Mouse (Mus musculus): ENCODE measurements at regions not wholly inside any gene's neighbourhood (a gene's known extent, or its start where the extent isn't known, plus 50 kb on each side); places are given as distances from the start of the nearest gene placed in this dataset.

DNA sequence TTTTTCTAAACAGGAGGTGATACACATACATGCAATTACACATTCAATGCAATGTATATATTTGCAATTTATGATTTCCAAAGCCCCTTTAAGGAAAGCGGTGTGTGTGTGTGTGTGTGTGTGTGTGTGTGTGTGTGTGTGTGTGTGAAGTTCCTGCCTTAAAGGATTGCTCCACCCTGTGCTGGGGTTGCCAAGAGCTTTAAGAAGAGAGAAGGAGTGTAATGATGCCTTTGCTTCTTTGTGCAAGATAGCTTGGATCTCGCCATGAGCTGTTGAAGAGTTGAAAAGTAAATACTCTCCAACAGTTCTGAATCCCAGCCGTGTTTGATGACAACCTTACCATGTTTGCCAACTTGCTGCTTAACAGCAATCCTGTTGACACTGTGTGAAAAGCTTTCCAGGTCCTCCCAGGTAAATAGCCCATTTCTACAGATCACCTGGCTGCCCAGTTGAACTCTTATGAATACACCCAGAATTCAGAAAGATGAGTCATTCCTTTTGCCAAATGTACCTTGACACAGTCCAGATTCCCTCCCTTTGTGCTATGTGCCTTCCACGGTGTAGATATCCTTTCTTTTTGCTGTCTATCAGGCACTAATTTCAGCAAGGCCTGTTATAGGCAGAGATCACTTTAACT is 216.3 kb downstream of the Ikzf2 start:
- DNase-seq (ENCODE audit: low spot score): no peak

- no peak for DNase-seq (ENCODE audit: low spot score)
These were observed 217.7 kb downstream of the Ikzf2 start for GRCm38 (mm10) chr1:69469158-69469901.

DNA sequence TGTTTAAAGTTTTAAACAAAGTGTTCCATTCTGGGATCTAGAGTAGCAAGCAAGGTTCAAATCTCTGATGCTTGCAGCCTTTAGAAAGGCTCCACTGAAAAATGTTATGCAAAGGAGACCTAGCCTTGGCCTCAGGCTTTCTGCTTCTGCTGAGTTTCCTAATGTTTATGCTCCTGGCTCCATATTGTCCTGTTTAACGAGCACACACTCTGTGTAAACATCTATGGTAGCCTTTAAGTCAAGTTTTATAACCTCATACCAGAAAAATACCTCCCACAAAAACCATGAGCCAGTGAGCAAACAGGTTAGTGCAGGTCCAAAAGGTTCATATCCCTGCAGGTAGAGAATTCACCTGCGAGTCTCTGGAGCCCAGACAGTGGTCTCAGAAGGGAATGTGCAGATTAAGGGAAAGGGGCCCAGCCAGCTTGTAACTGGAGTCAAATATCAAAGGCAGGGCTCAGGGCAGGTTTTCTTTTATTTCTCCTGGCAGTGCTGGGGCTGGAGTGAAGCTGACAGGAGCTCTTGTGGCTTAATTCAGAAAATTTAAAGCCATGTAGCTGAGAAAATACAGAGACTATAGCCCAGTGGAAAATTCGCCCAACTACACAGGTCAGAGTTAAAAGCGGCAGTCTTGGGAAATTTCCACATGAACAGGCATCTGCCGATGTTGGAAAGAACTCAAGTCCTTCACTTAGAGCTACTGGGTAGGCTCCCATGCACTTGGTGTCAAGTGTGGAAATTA is 220.3 kb downstream of the Ikzf2 start:
- DNase-seq (ENCODE audit: low spot score): no peak

GRCm38 (mm10) chr1:69461191-69461590 is 225.9 kb downstream of the Ikzf2 start:
- DNase-seq (ENCODE audit: low spot score): no peak

DNA sequence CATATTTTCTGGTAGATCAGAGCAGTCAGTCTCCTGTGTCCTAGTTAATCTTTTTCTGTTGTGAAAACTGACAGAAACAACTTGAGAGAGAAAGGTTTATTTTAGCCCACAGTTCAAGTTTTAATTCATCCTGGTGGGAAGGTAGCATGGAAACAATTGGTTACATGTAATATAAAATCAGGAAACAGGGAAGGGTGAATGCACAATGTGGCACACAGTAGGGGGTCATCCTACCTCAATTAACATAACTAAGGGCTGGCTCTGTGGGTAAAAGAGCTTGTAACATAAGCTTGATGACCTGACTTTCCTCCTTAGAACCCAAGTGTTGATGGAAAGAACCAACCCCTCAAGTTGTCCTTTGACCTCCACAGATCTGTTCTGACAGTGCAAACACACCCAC is 227.1 kb downstream of the Ikzf2 start:
- no peak for DNase-seq (ENCODE audit: low spot score)

- no peak for DNase-seq (ENCODE audit: low spot score)
These were observed 229.6 kb downstream of the Ikzf2 start for GRCm38 (mm10) chr1:69457471-69457870.

DNA sequence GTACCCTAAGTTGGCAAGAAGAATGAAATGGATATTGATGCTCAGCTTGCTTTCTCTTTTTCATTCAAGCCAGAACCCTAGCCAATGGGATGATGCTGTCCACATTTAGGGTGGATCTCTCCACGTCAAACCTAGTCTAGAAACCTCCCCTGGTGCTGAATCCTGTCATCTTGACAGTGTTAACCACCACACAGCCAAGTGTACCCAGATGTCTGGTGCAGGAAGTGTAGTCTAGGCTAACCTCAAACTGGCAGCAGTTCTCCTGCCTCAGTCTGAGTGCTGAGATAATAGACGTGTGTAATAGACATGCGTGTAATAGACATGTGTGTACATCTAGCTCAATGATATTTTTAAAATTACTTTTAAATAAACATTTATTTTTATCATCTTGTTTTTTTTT is 233.1 kb downstream of the Ikzf2 start:
- no peak for DNase-seq (ENCODE audit: low spot score)

DNA sequence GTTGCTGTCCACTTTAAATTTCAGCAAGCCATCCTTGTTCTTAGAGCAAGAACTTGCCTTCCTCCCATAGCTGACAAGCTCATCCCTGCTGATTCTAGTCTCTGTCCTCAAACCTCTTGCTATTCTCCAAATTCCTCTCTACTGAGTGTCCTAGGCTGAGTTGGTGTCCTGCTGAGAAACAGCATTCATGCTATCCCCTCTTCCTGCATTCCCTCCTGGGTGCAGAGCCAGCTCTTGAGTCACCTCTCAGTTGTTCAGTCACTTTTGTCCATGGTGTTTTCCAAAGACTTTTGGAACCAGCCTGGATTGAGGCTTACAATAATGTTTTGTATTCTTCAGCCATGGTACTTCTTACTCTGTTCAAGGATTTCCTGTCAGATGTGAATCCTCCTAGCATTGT is 234.1 kb downstream of the Ikzf2 start:
- DNase-seq (ENCODE audit: low spot score): no peak

GRCm38 (mm10) chr1:69450455-69450854 is 236.6 kb downstream of the Ikzf2 start:
- DNase-seq (ENCODE audit: low spot score): no peak

GRCm38 (mm10) chr1:69447276-69447675 is 239.8 kb downstream of the Ikzf2 start:
- no peak for DNase-seq (ENCODE audit: low spot score)

GRCm38 (mm10) chr1:69444722-69445121 is 242.3 kb downstream of the Ikzf2 start:
- no peak for DNase-seq (ENCODE audit: low spot score)

DNA sequence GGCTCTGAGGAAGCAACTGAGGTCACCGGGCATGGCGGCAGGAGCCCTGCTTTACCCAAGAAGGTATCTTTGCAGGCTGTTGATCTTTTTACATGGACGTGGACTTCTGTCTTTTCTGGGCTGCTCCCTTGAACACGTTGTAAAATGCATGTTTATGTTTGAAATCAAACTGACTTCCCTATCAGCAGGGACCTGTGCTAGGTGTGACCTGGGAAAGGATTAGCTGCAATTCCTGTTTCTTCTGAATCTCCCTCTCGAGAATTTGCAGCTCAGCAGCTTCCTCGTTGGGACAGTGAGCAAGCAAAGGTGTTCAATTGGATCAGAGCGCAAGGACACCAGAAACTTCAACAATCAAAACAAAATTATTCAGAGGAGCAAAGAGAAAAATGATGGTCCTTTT is 243.6 kb downstream of the Ikzf2 start:
- no peak for DNase-seq (ENCODE audit: low spot score)

DNA sequence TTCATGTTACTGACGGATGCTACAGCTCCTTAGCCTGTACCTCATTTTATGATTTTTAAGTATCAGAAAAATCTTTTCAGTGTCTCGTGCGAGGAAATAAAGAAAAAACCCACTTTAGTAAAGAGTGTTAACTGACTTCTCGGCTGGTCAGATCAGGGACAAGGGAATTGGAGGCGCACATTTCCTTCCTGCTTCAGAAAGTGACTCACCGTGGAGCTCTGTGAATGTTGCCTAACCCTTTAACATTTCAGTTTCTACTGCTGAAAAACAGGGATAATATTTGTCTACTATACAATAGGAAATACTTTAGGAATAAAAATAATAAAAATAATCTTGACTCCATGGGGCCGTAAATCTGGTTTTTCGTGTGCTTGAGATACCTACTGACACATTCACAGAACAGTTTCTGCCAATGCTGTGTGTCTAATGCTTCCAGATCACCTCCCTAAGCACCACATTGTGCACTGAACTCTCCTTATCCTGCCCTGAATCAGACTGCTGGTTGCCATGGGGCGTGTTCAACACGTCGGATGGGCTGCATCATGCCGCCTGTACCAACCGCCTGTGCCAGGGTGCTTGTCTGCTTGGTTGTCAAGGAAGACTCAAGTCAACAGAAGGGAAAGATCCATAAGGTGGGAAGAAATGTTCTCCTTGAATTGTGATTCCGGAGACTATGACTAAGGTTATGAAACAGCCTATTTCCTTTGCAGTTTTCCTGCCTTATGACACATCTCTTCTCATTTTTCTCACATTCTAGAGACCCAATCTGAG is 246.3 kb downstream of the Ikzf2 start:
- DNase-seq (ENCODE audit: low spot score): no peak

DNA sequence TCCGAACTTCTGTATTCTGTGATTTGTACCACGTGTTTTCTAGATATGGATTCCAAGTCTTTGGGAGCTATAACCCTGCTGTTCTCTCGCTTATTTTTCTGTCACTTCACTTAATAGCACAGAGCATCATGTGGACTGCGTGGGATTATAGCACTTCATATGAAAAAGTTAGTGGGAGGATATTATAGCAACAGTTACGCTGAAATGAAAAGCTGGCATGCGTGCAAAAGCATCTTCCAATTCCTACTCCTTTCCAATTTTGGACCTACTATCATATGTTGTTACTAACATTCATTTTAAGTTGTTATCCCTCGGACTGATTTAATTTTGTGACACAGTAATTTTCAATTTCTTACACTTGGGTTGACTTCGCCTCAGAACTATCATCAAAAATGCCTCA is 250.0 kb downstream of the Ikzf2 start:
- DNase-seq (ENCODE audit: low spot score): no peak

DNA sequence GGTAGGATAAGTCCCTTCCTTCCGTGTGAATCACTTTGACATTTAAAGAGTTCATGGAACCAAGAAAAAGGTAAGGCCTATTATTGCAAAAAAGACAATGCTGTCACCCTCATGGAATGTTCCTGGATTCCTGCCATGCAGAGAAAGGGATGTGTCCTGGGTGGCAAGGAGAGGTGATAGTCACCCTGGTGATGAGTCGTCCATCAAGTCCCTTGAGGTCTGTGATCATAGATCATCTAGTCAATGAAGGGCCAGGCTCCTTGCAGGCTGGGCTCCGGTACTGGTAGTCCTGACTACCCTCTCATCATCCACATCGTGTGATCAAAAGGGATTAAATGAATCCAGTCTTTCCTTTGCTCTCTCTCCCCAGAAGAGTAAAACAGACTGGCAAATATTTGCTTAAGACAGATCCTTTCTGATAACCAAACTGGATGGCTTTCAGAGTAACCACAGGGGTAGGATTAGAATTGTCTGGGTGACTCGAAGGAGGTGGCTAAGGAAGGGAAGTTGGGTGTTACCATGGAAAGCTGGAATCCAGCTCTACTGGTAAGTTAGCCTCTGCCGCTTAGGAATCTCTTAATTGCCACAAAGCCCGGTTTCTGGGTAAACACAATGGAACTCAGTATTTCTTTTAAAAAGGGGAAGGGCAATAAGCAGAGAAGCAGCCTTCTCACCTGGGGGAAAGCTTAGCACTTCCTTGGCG is 253.2 kb downstream of the Ikzf2 start:
- DNase-seq (ENCODE audit: low spot score): no peak

- DNase-seq (ENCODE audit: low spot score): no peak
These were observed 256.2 kb downstream of the Ikzf2 start for GRCm38 (mm10) chr1:69430683-69431407.

- DNase-seq (ENCODE audit: low spot score): no peak
These were observed 257.4 kb downstream of the Ikzf2 start for GRCm38 (mm10) chr1:69429632-69430031.

DNA sequence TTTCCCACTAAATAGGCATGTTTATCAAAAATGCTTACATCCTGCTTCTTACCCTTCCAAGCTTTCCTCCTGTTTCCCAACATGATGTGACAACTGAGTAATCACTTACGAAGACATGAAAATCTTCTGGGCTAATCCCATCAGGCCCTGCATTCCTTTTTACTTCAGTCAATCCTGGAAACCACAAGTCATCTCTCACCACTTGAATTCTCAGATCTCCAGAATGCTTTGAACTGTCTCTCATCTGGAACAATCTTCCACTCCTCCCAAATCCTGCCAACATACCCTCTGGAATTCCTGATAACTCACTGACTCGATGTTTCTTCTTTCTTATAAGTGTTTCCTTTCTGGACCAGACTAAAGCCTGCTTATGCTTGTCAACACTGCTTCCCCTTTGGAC is 289.4 kb downstream of the Ikzf2 start:
- no peak for DNase-seq (ENCODE audit: low spot score)

DNA sequence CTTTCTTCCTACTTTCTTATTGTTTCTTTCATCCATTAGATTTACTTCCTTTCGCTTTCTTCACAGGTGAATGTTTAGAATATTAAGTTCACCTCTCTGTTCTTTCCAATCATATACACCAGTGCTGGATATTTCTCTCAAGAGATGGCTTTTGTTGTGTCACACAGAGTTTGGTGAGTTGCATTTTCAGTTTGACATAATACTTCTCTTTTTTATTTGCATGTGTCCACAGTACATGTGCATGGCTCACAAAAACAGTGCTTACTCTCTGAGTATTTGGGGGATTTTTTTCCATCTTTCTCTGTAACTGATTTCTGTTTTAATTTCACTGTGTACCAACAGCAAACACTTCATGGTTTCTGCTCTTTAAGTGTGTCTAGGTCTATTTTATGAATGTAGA is 274.5 kb upstream of the Erbb4 start:
- no peak for DNase-seq (ENCODE audit: low spot score)

GRCm38 (mm10) chr1:69379741-69380140 is 271.9 kb upstream of the Erbb4 start:
- no peak for DNase-seq (ENCODE audit: low spot score)

All from gastrocnemius, adult 18-20 months (tissue).